Mouse (Mus musculus) neural tube, embryonic 11.5 days (tissue): ENCODE results near the gene Nolc1. TPM values are rescaled to one million over a fixed set of nuclear protein-coding genes. Genes with fewer than 3 reads are reported as not detected.
A peak's percentile ranks its signal among the peaks of the same experiment; 100 is the strongest.

Source experiments
- ATAC-seq: fragments of 200-750 bp; cut with Nextera tagmentation; 2 replicates; pipeline ENCODE4 v1.8.0; 2017; ENCODE audit warnings: moderate number of reproducible peaks, mild to moderate bottlenecking, moderate TSS enrichment, moderate library complexity; ENCODE audit not compliant: insufficient read depth, low FRiP score, low TSS enrichment
- DNase-seq: peaks from one replicate; pipeline ENCODE4 v3.0.0-alpha.2; 2015; ENCODE audit warnings: low spot score
- H3K27ac ChIP-seq: fragments of 300-500 bp; sonication (generic); 2 replicates; pipeline ENCODE4 v1.5.1; 2014; ENCODE audit warnings: low read depth, mild to moderate bottlenecking, low read length
- H3K27me3 ChIP-seq: fragments of 300-500 bp; sonication (generic); 2 replicates; pipeline ENCODE4 v1.6.1; 2014; ENCODE audit warnings: mild to moderate bottlenecking, low read length, mixed read lengths; ENCODE audit not compliant: control insufficient read depth, insufficient read depth
- H3K36me3 ChIP-seq: fragments of 300-500 bp; sonication (generic); 2 replicates; pipeline ENCODE4 v1.6.1; 2014; ENCODE audit warnings: mild to moderate bottlenecking, low read length, moderate library complexity, mixed read lengths; ENCODE audit not compliant: control insufficient read depth, insufficient read depth
- H3K4me1 ChIP-seq: fragments of 300-500 bp; sonication (generic); 2 replicates; pipeline ENCODE4 v1.6.1; 2014; ENCODE audit warnings: low read length, mixed read lengths; ENCODE audit not compliant: control insufficient read depth, insufficient read depth
- H3K4me2 ChIP-seq: fragments of 300-500 bp; sonication (generic); 2 replicates; pipeline ENCODE4 v1.6.1; 2014; ENCODE audit warnings: low read depth, mild to moderate bottlenecking, moderate library complexity
- H3K4me3 ChIP-seq: fragments of 300-500 bp; sonication (generic); 2 replicates; pipeline ENCODE4 v1.5.1; 2014; ENCODE audit warnings: low read depth, low read length
- H3K9ac ChIP-seq: fragments of 300-500 bp; sonication (generic); 2 replicates; pipeline ENCODE4 v1.6.1; 2014; ENCODE audit warnings: mild to moderate bottlenecking, low read length
- H3K9me3 ChIP-seq: fragments of 300-500 bp; sonication (generic); 2 replicates; pipeline ENCODE4 v1.6.1; 2016; ENCODE audit warnings: low read length; ENCODE audit not compliant: control insufficient read depth
- WGBS: fragments of 180-500 bp; shearing (Covaris S2); extraction: QIAGEN DNeasy Blood & Tissue Kit; methylation state at CpG from one replicate; pipeline ENCODE4 v1.1.7; 2014; 5-methylcytosine and 5-hydroxymethylcytosine counted together
- polyA plus RNA-seq: library from polyadenylated mRNA; unstranded; fragments of >200 nt; fragmentation: Nextera tagmentation; extraction: Ambion mirVana; gene quantifications from 2 replicates; pipeline ENCODE4 v1.2.1, GENCODE M21; 2014

Nolc1 gene
- polyA plus RNA-seq, 1 experiment from 2014 or later = 103 TPM

GRCm38 (mm10) chr19:46033911-46034310 is 41.8 kb upstream of the Nolc1 start:
- no peak overlapping the region for H3K4me2 ChIP-seq
- WGBS = 97% methylated on average over 11 of the region's 11 CpGs
- peaks cover 19% of the 10 kb centered on the region for H3K4me1 ChIP-seq
- H3K9me3 ChIP-seq = no peaks in the 10 kb centered on the region
- H3K9ac ChIP-seq = no peak overlapping the region
- DNase-seq (no peak), ATAC-seq (no peak)
- H3K4me3 ChIP-seq = no peak overlapping the region
- H3K27ac ChIP-seq = no peak overlapping the region
- H3K27me3 ChIP-seq = no peaks in the 10 kb centered on the region
- H3K36me3 ChIP-seq = peaks cover 43% of the 10 kb centered on the region

GRCm38 (mm10) chr19:46035971-46036370 is 39.7 kb upstream of the Nolc1 start:
- 94% methylated on average over 13 of the region's 13 CpGs for WGBS
- H3K27me3 ChIP-seq = no peaks in the 10 kb centered on the region
- no peak overlapping the region for H3K4me2 ChIP-seq
- ATAC-seq = no peak
- no peak for DNase-seq
- H3K4me3 ChIP-seq = no peak overlapping the region
- no peak overlapping the region for H3K9ac ChIP-seq
- no peak overlapping the region for H3K27ac ChIP-seq
- peaks cover 38% of the 10 kb centered on the region for H3K36me3 ChIP-seq
- H3K4me1 ChIP-seq = peaks cover 29% of the 10 kb centered on the region
- no peaks in the 10 kb centered on the region for H3K9me3 ChIP-seq

GRCm38 (mm10) chr19:46036477-46037242 is 39.0 kb upstream of the Nolc1 start:
- Histone ChIP-seq H3K4me3 (peak overlapping the region; percentile 98), H3K4me1 (peaks cover 36% of the 10 kb centered on the region), H3K9ac (no peak overlapping the region; the same call in 1 of the 2 replicates), H3K4me2 (peak overlapping the region; percentile 100), H3K27ac (no peak overlapping the region), H3K27me3 (no peaks in the 10 kb centered on the region), H3K9me3 (no peaks in the 10 kb centered on the region), H3K36me3 (peaks cover 36% of the 10 kb centered on the region)
- WGBS = 76% methylated on average over 13 of the region's 13 CpGs
- ATAC-seq (no peak), DNase-seq (no peak)

- H3K4me2 ChIP-seq = peak overlapping the region; percentile 100
- ATAC-seq (no peak), DNase-seq (no peak)
- peak overlapping the region; percentile 97 for H3K9ac ChIP-seq
- peak overlapping the region; percentile 98 for H3K4me3 ChIP-seq
- H3K4me1 ChIP-seq = peaks cover 43% of the 10 kb centered on the region
- no peaks in the 10 kb centered on the region for H3K27me3 ChIP-seq
- H3K27ac ChIP-seq = 0 out of 2 replicates have a peak overlapping the region, but pooled peaks have one; percentile 17
- H3K36me3 ChIP-seq = peaks cover 33% of the 10 kb centered on the region
- WGBS = 45% methylated on average over 6 of the region's 6 CpGs
- H3K9me3 ChIP-seq = no peaks in the 10 kb centered on the region
Observed at GRCm38 (mm10) chr19:46037243-46037924, 38.3 kb upstream of the Nolc1 start.

GRCm38 (mm10) chr19:46037925-46038850 is 37.5 kb upstream of the Nolc1 start:
- Histone ChIP-seq H3K4me2 (peak overlapping the region; percentile 100), H3K9ac (peak overlapping the region; percentile 97), H3K4me3 (peak overlapping the region; percentile 98), H3K9me3 (no peaks in the 10 kb centered on the region), H3K36me3 (peaks cover 27% of the 10 kb centered on the region), H3K27ac (peak overlapping the region; percentile 92; the same call in 1 of the 2 replicates), H3K27me3 (no peaks in the 10 kb centered on the region), H3K4me1 (peaks cover 51% of the 10 kb centered on the region)
- DNase-seq = no peak
- no peak for ATAC-seq
- 30% methylated on average over 13 of the region's 13 CpGs for WGBS

GRCm38 (mm10) chr19:46038851-46039260 is 36.8 kb upstream of the Nolc1 start:
- peak overlapping the region; percentile 97 for H3K9ac ChIP-seq
- no peaks in the 10 kb centered on the region for H3K27me3 ChIP-seq
- peaks cover 57% of the 10 kb centered on the region for H3K4me1 ChIP-seq
- H3K9me3 ChIP-seq = no peaks in the 10 kb centered on the region
- ATAC-seq = no peak; the same call in 1 of the 2 replicates
- 0% methylated on average over 9 of the region's 17 CpGs for WGBS
- DNase-seq = peak; percentile 48
- H3K27ac ChIP-seq = peak overlapping the region; percentile 92
- peak overlapping the region; percentile 100 for H3K4me2 ChIP-seq
- peak overlapping the region; percentile 98 for H3K4me3 ChIP-seq
- peaks cover 21% of the 10 kb centered on the region for H3K36me3 ChIP-seq

- Histone ChIP-seq H3K4me3 (peak overlapping the region; percentile 98), H3K4me1 (peaks cover 60% of the 10 kb centered on the region), H3K27ac (peak overlapping the region; percentile 92), H3K9me3 (no peaks in the 10 kb centered on the region), H3K27me3 (no peaks in the 10 kb centered on the region), H3K36me3 (peaks cover 16% of the 10 kb centered on the region), H3K4me2 (peak overlapping the region; percentile 100), H3K9ac (peak overlapping the region; percentile 97)
- DNase-seq (peak; percentile 97), ATAC-seq (peak; percentile 61)
- WGBS = under 1% methylated on average over 24 of the region's 30 CpGs
Observed at GRCm38 (mm10) chr19:46039478-46039877, 36.2 kb upstream of the Nolc1 start.

GRCm38 (mm10) chr19:46040149-46040902 is 35.3 kb upstream of the Nolc1 start:
- peak overlapping the region; percentile 97 for H3K9ac ChIP-seq
- peak overlapping the region; percentile 98 for H3K4me3 ChIP-seq
- H3K27ac ChIP-seq = peak overlapping the region; percentile 92
- ATAC-seq (no peak), DNase-seq (no peak)
- 44% methylated on average over 14 of the region's 14 CpGs for WGBS
- H3K36me3 ChIP-seq = peaks cover 7% of the 10 kb centered on the region
- peak overlapping the region; percentile 100 for H3K4me2 ChIP-seq
- H3K9me3 ChIP-seq = no peaks in the 10 kb centered on the region
- peaks cover 60% of the 10 kb centered on the region for H3K4me1 ChIP-seq
- H3K27me3 ChIP-seq = no peaks in the 10 kb centered on the region
